In the genomic region with DNA sequence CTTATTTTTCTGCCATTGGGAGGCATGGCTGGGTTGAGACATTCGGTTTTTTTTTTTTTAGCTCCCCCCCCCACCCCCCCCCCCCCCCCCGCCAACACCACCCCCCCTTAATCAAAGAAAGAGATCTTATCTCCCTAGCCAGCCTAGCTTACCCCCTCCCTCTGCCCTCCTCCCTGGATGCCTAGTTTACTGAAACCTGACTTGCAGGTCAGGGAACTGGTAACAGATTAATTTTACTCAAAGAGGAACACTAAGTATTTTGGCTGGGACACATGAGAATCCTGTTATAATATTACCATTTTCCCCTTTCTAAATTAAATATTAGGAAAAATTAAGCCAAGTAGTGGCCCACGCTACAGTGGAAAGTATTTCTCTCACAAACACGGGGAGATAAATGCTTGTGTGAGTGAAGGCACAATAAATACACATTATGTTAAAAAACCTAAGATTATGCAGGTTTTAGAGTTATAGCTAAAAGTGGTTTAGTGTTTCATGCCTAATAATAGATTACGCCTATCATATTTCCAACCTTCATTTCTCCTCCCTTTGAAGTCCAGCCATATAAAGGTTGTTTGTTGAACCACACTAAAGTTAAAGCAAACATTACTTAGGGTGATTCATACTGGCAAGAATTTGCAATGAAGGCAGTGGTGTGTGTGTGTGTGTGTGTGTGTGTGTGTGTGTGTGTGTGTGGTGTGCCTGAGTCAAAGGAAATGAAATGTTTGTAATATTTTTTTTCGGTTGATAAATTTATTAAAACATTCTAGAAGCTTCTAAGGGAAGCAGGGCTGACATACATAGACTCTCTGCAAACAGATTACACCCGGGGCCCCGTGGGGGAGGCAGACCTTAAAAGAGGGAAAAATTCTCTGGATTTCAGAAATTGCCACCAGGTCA, we compare ENCODE assay signal across 7 mouse cellular contexts.
DNase-seq lines count a peak whose midpoint lies in the region; ATAC-seq lines count a peak whose summit lies in the region.

No protein-coding gene starts in this region.

- no peaks in the 10 kb centered on the region for H3K36me3 ChIP-seq in stomach, embryonic 15.5 days

- H3K9ac ChIP-seq in stomach, embryonic 15.5 days, result no peak overlapping the region

- 12% methylated on average over 7 of the region's 8 CpGs for WGBS in stomach, embryonic 15.5 days

- peak; percentile 43 for ATAC-seq in CD4-positive, CD25-positive, alpha-beta regulatory T cell, adult 4 months
- ATAC-seq in stomach, embryonic 15.5 days (ENCODE audit: insufficient read depth, low FRiP score, low read depth), result peak; percentile 76

- peak; percentile 29 for DNase-seq in A20 (ENCODE audit: low read depth, low spot score)
- DNase-seq in forelimb bud, embryonic 11.5 days (ENCODE audit: low read depth, low spot score), result peak; percentile 39
- peak; percentile 66 to 73 for DNase-seq in kidney, postnatal 4 days
- no peak for DNase-seq in left cerebral cortex, adult 11 months (ENCODE audit: low spot score)
- DNase-seq in spleen, postnatal 36 days (ENCODE audit: low spot score in 2 of 2), result no peak

- no peak overlapping the region for H3K4me3 ChIP-seq in stomach, embryonic 15.5 days (replicated peaks)

- H3K27me3 ChIP-seq in stomach, embryonic 15.5 days (replicated peaks), result no peaks in the 10 kb centered on the region

- peaks cover 15% of the 10 kb centered on the region; the same call in 1 of the 2 replicates for H3K4me1 ChIP-seq in stomach, embryonic 15.5 days

- H3K27ac ChIP-seq in stomach, embryonic 15.5 days, result peak overlapping the region; percentile 81

- H3K4me2 ChIP-seq in stomach, embryonic 15.5 days, result 0 out of 2 replicates have a peak overlapping the region, but pooled peaks have one; percentile 44

- no peaks in the 10 kb centered on the region for H3K9me3 ChIP-seq in stomach, embryonic 15.5 days

Comparison
In these comparisons a context has a peak if more than half of its experiments do, and no peak if none do; other contexts are left out.
1. DNase-seq: peak in A20 (single experiment), forelimb bud, embryonic 11.5 days (single experiment) and kidney, postnatal 4 days (2 of 2); none in left cerebral cortex, adult 11 months (single experiment) and spleen, postnatal 36 days (0 of 2).